ENCODE assay signal across 19 mouse cellular contexts in the genomic region with DNA sequence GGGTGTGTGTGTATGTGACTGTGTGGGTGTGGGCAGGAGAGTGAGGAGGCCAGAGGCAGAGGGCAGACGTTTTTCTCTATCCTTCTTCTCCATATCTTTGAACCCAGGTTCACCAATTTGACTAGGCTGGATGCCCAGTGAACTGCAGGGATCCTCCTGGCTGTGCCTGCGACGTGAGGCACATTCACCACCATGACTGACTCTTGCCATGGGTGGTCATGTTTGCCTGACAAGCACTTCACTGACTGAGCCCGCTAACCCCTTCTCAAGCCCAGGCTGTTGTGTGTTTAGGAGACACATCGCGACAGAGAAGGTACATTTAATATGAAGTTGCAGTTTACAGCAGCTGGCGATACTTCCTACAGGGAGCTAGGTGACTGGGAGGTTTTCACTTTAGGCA. TPM values are rescaled to one million over a fixed set of nuclear protein-coding genes. Genes with fewer than 3 reads are reported as not detected.
DNase-seq lines count a peak whose midpoint lies in the region; ATAC-seq and TF ChIP-seq lines count a peak whose summit lies in the region.
"Had no signal": no experiment of that assay in that cellular context is flagged by ENCODE, and none has a peak within 500 bp of the region (broad histone marks: within the 10 kb centered on the region; RNA-seq: fewer than 3 reads in every experiment).

No protein-coding gene starts in this region.

- H3K36me3 ChIP-seq in forebrain, embryonic 12.5 days (replicated peaks) = no peaks in the 10 kb centered on the region
- H3K36me3 ChIP-seq in forebrain, embryonic 14.5 days (ENCODE audit: control insufficient read depth, insufficient read depth, low read length) = no peaks in the 10 kb centered on the region
- H3K36me3 ChIP-seq in midbrain, embryonic 10.5 days = no peaks in the 10 kb centered on the region
- no peaks in the 10 kb centered on the region for H3K36me3 ChIP-seq in midbrain, postnatal 0 days (ENCODE audit: insufficient read depth, low read length)
- H3K36me3 ChIP-seq in CH12.LX (replicated peaks in 1 of 2; ENCODE audit: control insufficient read depth in 1 of 2, insufficient read depth in 1 of 2, low read length in 1 of 2) = no peaks in the 10 kb centered on the region
- no peaks in the 10 kb centered on the region for H3K36me3 ChIP-seq in midbrain, embryonic 12.5 days
- H3K36me3 ChIP-seq: heart, embryonic 10.5 days; limb, embryonic 15.5 days had no signal

- WGBS in forebrain, embryonic 12.5 days = 67% methylated on average over 7 of the region's 7 CpGs
- WGBS in forebrain, embryonic 14.5 days = 57% methylated on average over 7 of the region's 7 CpGs
- 72% methylated on average over 7 of the region's 7 CpGs for WGBS in midbrain, embryonic 10.5 days
- WGBS in midbrain, postnatal 0 days = 46% methylated on average over 7 of the region's 7 CpGs
- WGBS in midbrain, embryonic 12.5 days = 65% methylated on average over 7 of the region's 7 CpGs

- TF ChIP-seq RAD21 in CH12.LX (IDR thresholded peaks at IDR 0.05; ENCODE audit: low read depth, low read length) = no peak

- no peak for TF ChIP-seq CTCF in midbrain, postnatal 0 days (IDR thresholded peaks at IDR 0.05)
- no peak for TF ChIP-seq CTCF in CH12.LX (conservative IDR thresholded peaks at IDR 0.05 in 1 of 2, IDR thresholded peaks at IDR 0.05 in 1 of 2; ENCODE audit: low read depth in 2 of 2, low read length in 2 of 2)

- H3K27ac ChIP-seq in forebrain, embryonic 12.5 days = no peak overlapping the region
- no peak overlapping the region for H3K27ac ChIP-seq in forebrain, embryonic 14.5 days (ENCODE audit: low read depth, low read length)
- peak overlapping the region; percentile 61 for H3K27ac ChIP-seq in midbrain, embryonic 10.5 days (replicated peaks)
- no peak overlapping the region for H3K27ac ChIP-seq in midbrain, postnatal 0 days (ENCODE audit: low read depth, low read length)
- no peak overlapping the region for H3K27ac ChIP-seq in CH12.LX (ENCODE audit: insufficient read depth, low read depth)
- H3K27ac ChIP-seq in midbrain, embryonic 12.5 days (replicated peaks) = no peak overlapping the region; the same call in 1 of the 2 replicates
- H3K27ac ChIP-seq: heart, embryonic 10.5 days; hindbrain, postnatal 0 days; limb, embryonic 15.5 days; macrophage had no signal

- TF ChIP-seq POLR2A in CH12.LX (IDR thresholded peaks at IDR 0.05; ENCODE audit: low read depth, low read length) = no peak

- TF ChIP-seq EP300 in CH12.LX (IDR thresholded peaks at IDR 0.05; ENCODE audit: low read length) = no peak

- peaks cover 23% of the 10 kb centered on the region for H3K4me1 ChIP-seq in forebrain, embryonic 12.5 days
- no peaks in the 10 kb centered on the region; the same call in 1 of the 2 replicates for H3K4me1 ChIP-seq in forebrain, embryonic 14.5 days (ENCODE audit: control insufficient read depth, insufficient read depth, low read length)
- H3K4me1 ChIP-seq in midbrain, embryonic 10.5 days = peaks cover 50% of the 10 kb centered on the region
- no peaks in the 10 kb centered on the region for H3K4me1 ChIP-seq in midbrain, postnatal 0 days (ENCODE audit: insufficient read depth, low read length)
- H3K4me1 ChIP-seq in CH12.LX (ENCODE audit: control insufficient read depth in 1 of 2, insufficient read depth in 2 of 2) = peaks cover 11 to 23% of the 10 kb centered on the region in 2 experiments
- H3K4me1 ChIP-seq in midbrain, embryonic 12.5 days = peaks cover 12% of the 10 kb centered on the region

- H3K27me3 ChIP-seq in forebrain, embryonic 12.5 days = peaks cover 17% of the 10 kb centered on the region; the same call in 1 of the 2 replicates
- H3K27me3 ChIP-seq in forebrain, embryonic 14.5 days (replicated peaks; ENCODE audit: control insufficient read depth, insufficient read depth, low read length) = no peaks in the 10 kb centered on the region
- H3K27me3 ChIP-seq in midbrain, embryonic 10.5 days (ENCODE audit: low read depth, poor library complexity, severe bottlenecking) = peaks cover 42% of the 10 kb centered on the region
- H3K27me3 ChIP-seq in midbrain, postnatal 0 days (ENCODE audit: insufficient read depth, low read length) = no peaks in the 10 kb centered on the region
- H3K27me3 ChIP-seq in CH12.LX (replicated peaks) = peaks cover 75% of the 10 kb centered on the region
- peaks cover 23% of the 10 kb centered on the region for H3K27me3 ChIP-seq in midbrain, embryonic 12.5 days

- no peaks in the 10 kb centered on the region for H3K79me2 ChIP-seq in CH12.LX (replicated peaks; ENCODE audit: control insufficient read depth, extremely low read depth, insufficient read depth, poor library complexity, severe bottlenecking)

- H3K9me3 ChIP-seq in forebrain, embryonic 12.5 days = no peaks in the 10 kb centered on the region
- H3K9me3 ChIP-seq in forebrain, embryonic 14.5 days (replicated peaks; ENCODE audit: control insufficient read depth, low read length) = no peaks in the 10 kb centered on the region
- no peaks in the 10 kb centered on the region for H3K9me3 ChIP-seq in midbrain, embryonic 10.5 days (replicated peaks)
- no peaks in the 10 kb centered on the region for H3K9me3 ChIP-seq in midbrain, postnatal 0 days (ENCODE audit: low read length)
- H3K9me3 ChIP-seq in CH12.LX (replicated peaks; ENCODE audit: low read length) = peaks cover 9% of the 10 kb centered on the region
- H3K9me3 ChIP-seq in midbrain, embryonic 12.5 days = no peaks in the 10 kb centered on the region
- H3K9me3 ChIP-seq: heart, embryonic 10.5 days; limb, embryonic 15.5 days had no signal

- dilution Hi-C loops in CH12.LX (cut with MboI; ENCODE audit: extremely low pct_ligation_motif_present, extremely low pct_unique_long_range_greater_than_20kb, low sequenced_read_pairs) = no loop called here

- 0 out of 2 replicates have a peak overlapping the region, but pooled peaks have one; percentile 21 for H3K9ac ChIP-seq in forebrain, embryonic 12.5 days
- H3K9ac ChIP-seq in forebrain, embryonic 14.5 days (ENCODE audit: low read length) = no peak overlapping the region
- no peak overlapping the region for H3K9ac ChIP-seq in midbrain, postnatal 0 days (replicated peaks; ENCODE audit: low read length, poor library complexity, severe bottlenecking)
- no peak overlapping the region for H3K9ac ChIP-seq in CH12.LX (ENCODE audit: insufficient read depth, low read depth)
- H3K9ac ChIP-seq in midbrain, embryonic 12.5 days (replicated peaks) = no peak overlapping the region
- H3K9ac ChIP-seq: limb, embryonic 15.5 days had no signal

- H3K4me2 ChIP-seq in forebrain, embryonic 12.5 days = no peak overlapping the region
- H3K4me2 ChIP-seq in forebrain, embryonic 14.5 days (ENCODE audit: low read length) = no peak overlapping the region
- no peak overlapping the region for H3K4me2 ChIP-seq in midbrain, postnatal 0 days (ENCODE audit: low read depth, low read length, poor library complexity, severe bottlenecking)
- H3K4me2 ChIP-seq in CH12.LX (ENCODE audit: insufficient read depth, low read depth, poor library complexity, severe bottlenecking) = peak overlapping the region; percentile 54; the same call in 1 of the 2 replicates
- no peak overlapping the region for H3K4me2 ChIP-seq in midbrain, embryonic 12.5 days (replicated peaks)
- H3K4me2 ChIP-seq: limb, embryonic 15.5 days had no signal

- in situ Hi-C loops in CH12.LX (cut with MboI; ENCODE audit: low pct_ligation_motif_present, low pct_unique_long_range_greater_than_20kb, low sequenced_read_pairs) = loop anchor here (10.0 kb wide), 1 partner anchor 213 kb away; no protein-coding TSS in a partner anchor

- no peak for DNase-seq in forebrain, embryonic 14.5 days (ENCODE audit: low spot score)
- no peak for DNase-seq in midbrain, embryonic 10.5 days (ENCODE audit: low spot score)
- DNase-seq in midbrain, postnatal 0 days (ENCODE audit: low spot score) = no peak
- DNase-seq in CH12.LX (ENCODE audit: extremely low read depth) = no peak
- no peak for DNase-seq in lung, postnatal 10 days

- H3K4me3 ChIP-seq in forebrain, embryonic 12.5 days (replicated peaks) = no peak overlapping the region
- no peak overlapping the region for H3K4me3 ChIP-seq in forebrain, embryonic 14.5 days (ENCODE audit: low read depth, low read length)
- no peak overlapping the region for H3K4me3 ChIP-seq in midbrain, embryonic 10.5 days
- no peak overlapping the region for H3K4me3 ChIP-seq in midbrain, postnatal 0 days (ENCODE audit: low read depth, low read length)
- no peak overlapping the region for H3K4me3 ChIP-seq in CH12.LX (replicated peaks in 1 of 3; ENCODE audit: low read depth in 2 of 3, low read length in 2 of 3, poor library complexity in 1 of 3)
- H3K4me3 ChIP-seq in midbrain, embryonic 12.5 days = no peak overlapping the region
- H3K4me3 ChIP-seq: heart, embryonic 10.5 days; limb, embryonic 15.5 days had no signal

- no peak for ATAC-seq in forebrain, embryonic 12.5 days (ENCODE audit: low FRiP score)
- no peak for ATAC-seq in forebrain, embryonic 14.5 days
- ATAC-seq in midbrain, postnatal 0 days (ENCODE audit: low FRiP score) = no peak
- peak; percentile 31; the same call in 1 of the 2 replicates for ATAC-seq in midbrain, embryonic 12.5 days (ENCODE audit: low FRiP score, low read depth)
- ATAC-seq in megakaryocyte progenitor cell, adult 5-6 weeks (replicated peaks; ENCODE audit: poor library complexity) = no peak

RNA-seq across cellular contexts. Expression of a gene that starts 14.6 kb away (rescaled TPM):
- polyA plus RNA-seq in forebrain, embryonic 12.5 days (2016; fragmentation: Nextera tagmentation; extraction: Ambion mirVana) = not detected in 2 replicates
- polyA plus RNA-seq in forebrain, embryonic 14.5 days (2014; fragmentation: Nextera tagmentation; extraction: Ambion mirVana) = 0.22 TPM in 1 of 2 replicates, not detected in the other
- not detected in 2 replicates for polyA plus RNA-seq in midbrain, embryonic 10.5 days (2016; fragmentation: Nextera tagmentation; extraction: Ambion mirVana)
- total RNA-seq in midbrain, postnatal 0 days (2014; rRNA removed) = not detected in 2 replicates
- not detected in 2 replicates for polyA plus RNA-seq in midbrain, postnatal 0 days (2015; fragmentation: Nextera tagmentation; extraction: Ambion mirVana)
- total RNA-seq in CH12.LX (2012; rRNA removed) (not detected in 2 replicates), CH12.LX (2014; rRNA removed) (not detected in 2 replicates)
- not detected in 2 replicates for polyA plus RNA-seq in CH12.LX (2012; ENCODE audit: insufficient read length, low read depth)
- polyA plus RNA-seq in midbrain, embryonic 12.5 days (2016; fragmentation: Nextera tagmentation; extraction: Ambion mirVana) = not detected in 2 replicates
- total RNA-seq in megakaryocyte progenitor cell, adult 5-6 weeks (2015) = 0.90 and 1.4 TPM in 2 replicates
- total RNA-seq in megakaryocyte progenitor cell, adult 5-6 weeks (2017) = 0.61 TPM in 1 of 2 replicates, not detected in the other
- total RNA-seq: gastrocnemius, postnatal 36 days; heart, postnatal 36 days; hindbrain, postnatal 0 days; layer of hippocampus, postnatal 14 days; left cerebral cortex, postnatal 10 days; MEL; neutrophil, adult 5-6 weeks had no signal
- polyA plus RNA-seq: heart, embryonic 10.5 days; hindbrain, postnatal 0 days; limb, embryonic 15.5 days; macrophage; small intestine, adult 2 months had no signal

RNA-seq across cellular contexts. Expression of a gene that starts 47.7 kb away (rescaled TPM):
- polyA plus RNA-seq in forebrain, embryonic 12.5 days (2016; fragmentation: Nextera tagmentation; extraction: Ambion mirVana) = 41.5 and 44.1 TPM in 2 replicates
- polyA plus RNA-seq in forebrain, embryonic 14.5 days (2014; fragmentation: Nextera tagmentation; extraction: Ambion mirVana) = 8.4 and 10.5 TPM in 2 replicates
- 48.9 and 57.5 TPM in 2 replicates for polyA plus RNA-seq in midbrain, embryonic 10.5 days (2016; fragmentation: Nextera tagmentation; extraction: Ambion mirVana)
- 1.4 and 2.2 TPM in 2 replicates for total RNA-seq in midbrain, postnatal 0 days (2014; rRNA removed)
- polyA plus RNA-seq in midbrain, postnatal 0 days (2015; fragmentation: Nextera tagmentation; extraction: Ambion mirVana) = 1.2 and 1.8 TPM in 2 replicates
- 38.4 and 48.0 TPM in 2 replicates for total RNA-seq in CH12.LX (2012; rRNA removed)
- total RNA-seq in CH12.LX (2014; rRNA removed) = 34.1 and 36.0 TPM in 2 replicates
- 131 and 189 TPM in 2 replicates for polyA plus RNA-seq in CH12.LX (2012; ENCODE audit: insufficient read length, low read depth)
- 35.5 and 35.7 TPM in 2 replicates for polyA plus RNA-seq in midbrain, embryonic 12.5 days (2016; fragmentation: Nextera tagmentation; extraction: Ambion mirVana)
- total RNA-seq in megakaryocyte progenitor cell, adult 5-6 weeks (2015) = 28.1 and 30.8 TPM in 2 replicates
- 39.0 and 40.6 TPM in 2 replicates for total RNA-seq in megakaryocyte progenitor cell, adult 5-6 weeks (2017)
